Mouse (Mus musculus) hindbrain, embryonic 10.5 days (tissue): Measurements from ENCODE around the gene Alpk1. TPM values are rescaled to one million over a fixed set of nuclear protein-coding genes. Genes with fewer than 3 reads are reported as not detected.

Experiments used
- DNase-seq: peaks from one replicate; pipeline ENCODE4 v3.0.0-alpha.2; 2017; ENCODE audit warnings: low spot score
- H3K27ac ChIP-seq: fragments of 300-500 bp; sonication (generic); 2 replicates; pipeline ENCODE4 v1.5.1; 2016; ENCODE audit warnings: mild to moderate bottlenecking, moderate library complexity
- H3K27me3 ChIP-seq: fragments of 300-500 bp; sonication (generic); 2 replicates; pipeline ENCODE4 v1.6.1; 2016; ENCODE audit warnings: mild to moderate bottlenecking; ENCODE audit not compliant: poor library complexity, insufficient read depth, severe bottlenecking
- H3K36me3 ChIP-seq: fragments of 300-500 bp; sonication (generic); 2 replicates; pipeline ENCODE4 v1.6.1; 2016; ENCODE audit warnings: mild to moderate bottlenecking, moderate library complexity
- H3K4me1 ChIP-seq: fragments of 300-500 bp; sonication (generic); replicated peaks from 2 replicates; pipeline ENCODE4 v1.6.1; 2016; ENCODE audit warnings: mild to moderate bottlenecking
- H3K4me3 ChIP-seq: fragments of 300-500 bp; sonication (generic); 2 replicates; pipeline ENCODE4 v1.5.1; 2016; ENCODE audit warnings: mild to moderate bottlenecking, moderate library complexity
- H3K9me3 ChIP-seq: fragments of 300-500 bp; sonication (generic); 2 replicates; pipeline ENCODE4 v1.6.1; 2016; ENCODE audit warnings: mild to moderate bottlenecking, moderate library complexity
- WGBS: fragments of 180-500 bp; shearing (Covaris S2); methylation state at CpG from one replicate; pipeline ENCODE4 v1.1.7; 2016; 5-methylcytosine and 5-hydroxymethylcytosine counted together
- polyA plus RNA-seq: library from polyadenylated mRNA; unstranded; fragments of >200 nt; fragmentation: Nextera tagmentation; extraction: Ambion mirVana; gene quantifications from 2 replicates; pipeline ENCODE4 v1.2.1, GENCODE M21; 2016

Alpk1 gene
- polyA plus RNA-seq, 1 experiment from 2014 or later: 1.4 TPM

GRCm38 (mm10) chr3:127749981-127750562 is 30.3 kb downstream of the Alpk1 start:
- peak overlapping the region; percentile 42 for H3K4me3 ChIP-seq
- peaks cover 82% of the 10 kb centered on the region for H3K27me3 ChIP-seq

DNA sequence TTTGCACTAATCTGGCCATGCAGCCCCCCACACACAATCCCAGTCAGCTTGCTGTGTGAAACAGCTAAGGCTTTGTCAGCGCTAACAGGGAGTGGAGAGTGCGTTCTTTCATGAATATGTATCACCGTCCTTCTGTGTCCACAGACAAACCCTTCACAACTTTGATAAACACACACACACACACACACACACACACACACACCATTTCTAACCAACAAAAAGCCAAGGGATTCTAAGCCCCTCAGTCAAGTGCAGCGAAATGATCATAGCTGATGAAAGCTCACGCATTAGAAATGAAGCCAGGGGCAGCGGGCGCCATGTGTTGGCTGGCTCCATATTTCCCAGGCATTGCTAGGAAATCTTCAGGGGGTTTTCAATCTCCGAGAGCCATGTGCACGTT is 31.1 kb downstream of the Alpk1 start:
- 6% methylated on average over 9 of the region's 9 CpGs for WGBS
- Histone ChIP-seq H3K4me3 (peak overlapping the region; percentile 42), H3K27me3 (peaks cover 82% of the 10 kb centered on the region)

More at GRCm38 (mm10) chr3:127749981-127750562, 30.3 kb downstream of the Alpk1 start:
- H3K4me1 ChIP-seq: peaks cover 51% of the 10 kb centered on the region
- peak; percentile 53 for DNase-seq
- peak overlapping the region; percentile 86 for H3K27ac ChIP-seq
- H3K9me3 ChIP-seq: no peaks in the 10 kb centered on the region
- 8% methylated on average over 12 of the region's 12 CpGs for WGBS
- H3K36me3 ChIP-seq: no peaks in the 10 kb centered on the region

GRCm38 (mm10) chr3:127748644-127749043 is 31.7 kb downstream of the Alpk1 start:
- 46% methylated on average over 4 of the region's 4 CpGs for WGBS
- Histone ChIP-seq H3K27me3 (peaks cover 77% of the 10 kb centered on the region), H3K4me3 (peak overlapping the region; percentile 42; the same call in 1 of the 2 replicates), H3K9me3 (no peaks in the 10 kb centered on the region), H3K27ac (peak overlapping the region; percentile 86), H3K36me3 (no peaks in the 10 kb centered on the region), H3K4me1 (peaks cover 64% of the 10 kb centered on the region)
- DNase-seq: peak; percentile 22

More for the DNA sequence above, 31.1 kb downstream of the Alpk1 start:
- DNase-seq: peak; percentile 68
- no peaks in the 10 kb centered on the region for H3K36me3 ChIP-seq
- peaks cover 59% of the 10 kb centered on the region for H3K4me1 ChIP-seq
- no peaks in the 10 kb centered on the region for H3K9me3 ChIP-seq
- peak overlapping the region; percentile 86 for H3K27ac ChIP-seq

GRCm38 (mm10) chr3:127745911-127746640 is 34.3 kb downstream of the Alpk1 start:
- DNase-seq: peak; percentile 48
- WGBS: 15% methylated on average over 16 of the region's 16 CpGs
- Histone ChIP-seq H3K27me3 (peaks cover 54% of the 10 kb centered on the region), H3K36me3 (no peaks in the 10 kb centered on the region), H3K9me3 (no peaks in the 10 kb centered on the region), H3K4me3 (no peak overlapping the region), H3K27ac (peak overlapping the region; percentile 77), H3K4me1 (peaks cover 66% of the 10 kb centered on the region)

- Histone ChIP-seq H3K36me3 (no peaks in the 10 kb centered on the region), H3K4me3 (no peak overlapping the region), H3K27me3 (peaks cover 48% of the 10 kb centered on the region), H3K27ac (peak overlapping the region; percentile 77), H3K9me3 (no peaks in the 10 kb centered on the region), H3K4me1 (peaks cover 60% of the 10 kb centered on the region)
- DNase-seq: no peak
- WGBS: 46% methylated on average over 6 of the region's 6 CpGs
Measured at GRCm38 (mm10) chr3:127745504-127745903, 34.8 kb downstream of the Alpk1 start.

- Histone ChIP-seq H3K27me3 (peaks cover 46% of the 10 kb centered on the region), H3K27ac (no peak overlapping the region), H3K36me3 (no peaks in the 10 kb centered on the region), H3K4me3 (no peak overlapping the region), H3K4me1 (peaks cover 43% of the 10 kb centered on the region), H3K9me3 (no peaks in the 10 kb centered on the region)
- 75% methylated on average over 14 of the region's 14 CpGs for WGBS
- no peak for DNase-seq
Measured at GRCm38 (mm10) chr3:127743614-127744365, 36.5 kb downstream of the Alpk1 start.

DNA sequence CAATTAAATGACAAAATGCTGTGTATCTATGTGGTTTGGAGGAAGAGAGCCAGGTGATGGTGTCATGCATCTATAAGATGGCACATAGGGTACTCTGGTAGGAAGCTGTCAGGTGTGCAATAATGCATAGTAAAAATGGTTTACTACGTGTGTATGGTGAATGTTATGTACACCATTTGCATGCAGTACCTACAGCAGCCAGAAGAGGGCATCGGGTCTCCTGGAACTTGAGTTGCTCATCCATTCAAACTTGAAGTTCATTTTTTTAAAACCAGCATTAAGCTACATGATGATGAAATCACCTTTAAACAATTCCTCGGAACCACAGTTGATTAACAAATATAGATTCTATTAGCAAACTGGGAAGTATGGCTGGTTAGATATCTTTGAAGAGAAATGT is 38.9 kb downstream of the Alpk1 start:
- Histone ChIP-seq H3K27ac (no peak overlapping the region), H3K27me3 (peaks cover 26% of the 10 kb centered on the region), H3K4me1 (peaks cover 29% of the 10 kb centered on the region), H3K36me3 (no peaks in the 10 kb centered on the region), H3K9me3 (no peaks in the 10 kb centered on the region), H3K4me3 (no peak overlapping the region)
- no peak for DNase-seq
- 92% methylated on average over 3 of the region's 3 CpGs for WGBS

GRCm38 (mm10) chr3:127737876-127738275 is 42.5 kb downstream of the Alpk1 start:
- 73% methylated on average over 5 of the region's 5 CpGs for WGBS
- Histone ChIP-seq H3K4me1 (0 out of 2 replicates have a peak, but pooled peaks cover 3% of the 10 kb centered on the region), H3K27me3 (peaks cover 15% of the 10 kb centered on the region)

GRCm38 (mm10) chr3:127735395-127735794 is 44.9 kb downstream of the Alpk1 start:
- Histone ChIP-seq H3K4me3 (no peak overlapping the region), H3K27me3 (peaks cover 28% of the 10 kb centered on the region), H3K9me3 (no peaks in the 10 kb centered on the region), H3K27ac (no peak overlapping the region), H3K4me1 (0 out of 2 replicates have a peak, but pooled peaks cover 3% of the 10 kb centered on the region), H3K36me3 (no peaks in the 10 kb centered on the region)
- 87% methylated on average over 3 of the region's 3 CpGs for WGBS
- DNase-seq: no peak

More at GRCm38 (mm10) chr3:127737876-127738275, 42.5 kb downstream of the Alpk1 start:
- Histone ChIP-seq H3K4me3 (no peak overlapping the region), H3K27ac (no peak overlapping the region), H3K36me3 (no peaks in the 10 kb centered on the region), H3K9me3 (no peaks in the 10 kb centered on the region)
- no peak for DNase-seq

DNA sequence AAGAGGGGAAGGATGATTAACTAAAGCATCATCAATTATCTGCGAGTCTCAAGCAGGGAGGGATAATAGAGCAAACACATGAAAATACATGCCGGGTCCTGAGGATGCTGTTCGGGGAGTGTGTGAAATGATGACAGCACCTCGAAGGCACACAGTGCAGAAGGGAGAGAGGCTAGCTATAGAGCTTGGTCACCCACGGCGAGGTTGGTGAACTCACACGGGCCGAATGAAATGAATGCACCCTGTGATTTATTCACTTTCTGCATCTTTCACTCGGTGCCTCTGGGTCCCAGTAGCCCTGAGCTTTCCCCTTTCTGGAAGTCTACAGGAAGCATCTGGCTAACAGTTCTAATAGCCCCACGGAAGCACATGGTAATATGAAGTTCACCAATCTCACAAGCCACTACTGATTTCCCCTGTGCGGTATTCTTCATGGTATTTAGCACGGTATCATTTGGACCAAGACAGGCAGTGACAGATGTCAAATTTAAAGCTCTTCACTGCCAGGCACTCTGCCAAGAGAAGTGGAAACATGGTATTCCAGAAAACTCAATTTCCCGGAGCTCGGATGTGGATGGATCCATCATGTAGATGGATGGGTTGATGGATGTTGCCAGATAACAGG is 50.7 kb downstream of the Alpk1 start:
- Histone ChIP-seq H3K9me3 (no peaks in the 10 kb centered on the region), H3K4me1 (peaks cover 15% of the 10 kb centered on the region; the same call in 1 of the 2 replicates), H3K4me3 (no peak overlapping the region), H3K27ac (peak overlapping the region; percentile 16; the same call in 1 of the 2 replicates), H3K36me3 (no peaks in the 10 kb centered on the region), H3K27me3 (peaks cover 55% of the 10 kb centered on the region)
- WGBS: 72% methylated on average over 14 of the region's 14 CpGs
- DNase-seq: no peak

GRCm38 (mm10) chr3:127728851-127729512 is 51.3 kb downstream of the Alpk1 start:
- H3K9me3 ChIP-seq: no peaks in the 10 kb centered on the region
- peaks cover 55% of the 10 kb centered on the region for H3K27me3 ChIP-seq
- no peaks in the 10 kb centered on the region for H3K36me3 ChIP-seq
- peak; percentile 28 for DNase-seq
- H3K27ac ChIP-seq: peak overlapping the region; percentile 19; the same call in 1 of the 2 replicates
- no peak overlapping the region for H3K4me3 ChIP-seq
- WGBS: 63% methylated on average over 17 of the region's 17 CpGs
- peaks cover 21% of the 10 kb centered on the region for H3K4me1 ChIP-seq

DNA sequence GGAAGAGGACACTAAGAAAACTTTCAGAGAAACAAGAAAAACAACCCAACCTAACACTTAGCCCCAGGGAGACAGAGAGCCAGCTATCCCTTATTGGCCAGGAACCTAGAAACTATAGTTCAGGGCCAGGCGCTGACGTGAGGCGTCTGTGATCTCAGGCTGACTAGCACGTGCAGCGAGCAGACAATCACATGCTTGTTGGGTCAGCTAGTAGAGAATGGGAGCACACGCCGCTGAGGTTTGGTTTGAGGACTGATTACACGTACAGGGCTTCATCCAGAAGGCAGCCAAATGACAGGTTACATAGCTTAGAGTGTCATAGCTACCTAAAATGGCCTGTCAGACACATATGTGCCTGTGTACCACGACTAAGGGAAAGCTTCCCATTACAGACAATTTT is 52.3 kb downstream of the Alpk1 start:
- DNase-seq: no peak

More for the DNA sequence above, 52.3 kb downstream of the Alpk1 start:
- Histone ChIP-seq H3K27ac (no peak overlapping the region), H3K9me3 (no peaks in the 10 kb centered on the region), H3K27me3 (peaks cover 49% of the 10 kb centered on the region), H3K36me3 (no peaks in the 10 kb centered on the region), H3K4me1 (peaks cover 21% of the 10 kb centered on the region), H3K4me3 (no peak overlapping the region)
- 65% methylated on average over 9 of the region's 9 CpGs for WGBS
